In genomic region chr17:11858772-11859405, GRCm38 (mm10) we compare ENCODE assay signal across 26 mouse cellular contexts.
DNase-seq lines count a peak whose midpoint lies in the region; ATAC-seq lines count a peak whose summit lies in the region.
"Had no signal": no experiment of that assay in that cellular context is flagged by ENCODE, and none has a peak within 500 bp of the region (broad histone marks: within the 10 kb centered on the region; RNA-seq: fewer than 3 reads in every experiment).

No protein-coding gene starts in this region.

- 84% methylated on average over 7 of the region's 7 CpGs for WGBS in forebrain, embryonic 14.5 days
- 90% methylated on average over 7 of the region's 7 CpGs for WGBS in forebrain, embryonic 11.5 days
- 68% methylated on average over 7 of the region's 7 CpGs for WGBS in forebrain, embryonic 16.5 days
- 88% methylated on average over 7 of the region's 7 CpGs for WGBS in forebrain, embryonic 13.5 days
- WGBS in hindbrain, embryonic 13.5 days = 86% methylated on average over 7 of the region's 7 CpGs

- H3K9ac ChIP-seq in forebrain, embryonic 14.5 days (ENCODE audit: low read length) = no peak overlapping the region
- H3K9ac ChIP-seq in forebrain, embryonic 11.5 days (ENCODE audit: low read length) = no peak overlapping the region
- H3K9ac ChIP-seq in forebrain, embryonic 16.5 days (replicated peaks; ENCODE audit: low read depth, low read length) = no peak overlapping the region
- H3K9ac ChIP-seq in forebrain, embryonic 13.5 days = no peak overlapping the region
- no peak overlapping the region for H3K9ac ChIP-seq in hindbrain, embryonic 13.5 days
- H3K9ac ChIP-seq: embryonic facial prominence, embryonic 13.5 days; embryonic facial prominence, embryonic 15.5 days had no signal

- no peaks in the 10 kb centered on the region for H3K36me3 ChIP-seq in forebrain, embryonic 14.5 days (ENCODE audit: control insufficient read depth, insufficient read depth, low read length)
- H3K36me3 ChIP-seq in forebrain, embryonic 11.5 days (ENCODE audit: control insufficient read depth, insufficient read depth, low read length) = no peaks in the 10 kb centered on the region
- no peaks in the 10 kb centered on the region for H3K36me3 ChIP-seq in forebrain, embryonic 16.5 days (ENCODE audit: control insufficient read depth, insufficient read depth)
- no peaks in the 10 kb centered on the region for H3K36me3 ChIP-seq in forebrain, embryonic 13.5 days (ENCODE audit: poor library complexity, severe bottlenecking)
- no peaks in the 10 kb centered on the region for H3K36me3 ChIP-seq in hindbrain, embryonic 13.5 days
- H3K36me3 ChIP-seq: embryonic facial prominence, embryonic 13.5 days; embryonic facial prominence, embryonic 15.5 days; G1E had no signal

- no peak overlapping the region for H3K4me3 ChIP-seq in forebrain, embryonic 14.5 days (ENCODE audit: low read depth, low read length)
- H3K4me3 ChIP-seq in forebrain, embryonic 11.5 days (ENCODE audit: low read depth, low read length) = no peak overlapping the region
- no peak overlapping the region for H3K4me3 ChIP-seq in forebrain, embryonic 16.5 days (replicated peaks; ENCODE audit: low read length)
- H3K4me3 ChIP-seq in forebrain, embryonic 13.5 days = no peak overlapping the region
- no peak overlapping the region for H3K4me3 ChIP-seq in hindbrain, embryonic 13.5 days
- H3K4me3 ChIP-seq: embryonic facial prominence, embryonic 13.5 days; embryonic facial prominence, embryonic 15.5 days; erythroblast, embryonic 14.5 days; gastrocnemius, adult 2 months had no signal

- no peak overlapping the region for H3K4me2 ChIP-seq in forebrain, embryonic 14.5 days (ENCODE audit: low read length)
- no peak overlapping the region for H3K4me2 ChIP-seq in forebrain, embryonic 11.5 days (ENCODE audit: low read depth, low read length, severe bottlenecking)
- H3K4me2 ChIP-seq in forebrain, embryonic 16.5 days (ENCODE audit: low read length) = no peak overlapping the region
- no peak overlapping the region for H3K4me2 ChIP-seq in forebrain, embryonic 13.5 days
- no peak overlapping the region for H3K4me2 ChIP-seq in hindbrain, embryonic 13.5 days
- H3K4me2 ChIP-seq: embryonic facial prominence, embryonic 13.5 days; embryonic facial prominence, embryonic 15.5 days had no signal

- ATAC-seq in forebrain, embryonic 14.5 days = no peak
- ATAC-seq in forebrain, embryonic 11.5 days (replicated peaks; ENCODE audit: low FRiP score) = no peak
- peak; percentile 84 for ATAC-seq in forebrain, embryonic 16.5 days
- ATAC-seq in forebrain, embryonic 13.5 days = no peak; the same call in 1 of the 2 replicates
- ATAC-seq in frontal cortex, adult (ENCODE audit: low TSS enrichment) = peak; percentile 34
- ATAC-seq in hindbrain, embryonic 13.5 days (ENCODE audit: low FRiP score) = no peak
- ATAC-seq: activated CD4-positive, CD25-positive, alpha-beta regulatory T cell, adult 4 months; CD4-positive, CD25-positive, alpha-beta regulatory T cell, adult 4 months; Patski had no signal

- no peaks in the 10 kb centered on the region for H3K9me3 ChIP-seq in forebrain, embryonic 14.5 days (replicated peaks; ENCODE audit: control insufficient read depth, low read length)
- no peaks in the 10 kb centered on the region for H3K9me3 ChIP-seq in forebrain, embryonic 11.5 days (ENCODE audit: control insufficient read depth, low read length)
- H3K9me3 ChIP-seq in forebrain, embryonic 16.5 days (ENCODE audit: control insufficient read depth, low read length) = no peaks in the 10 kb centered on the region
- no peaks in the 10 kb centered on the region for H3K9me3 ChIP-seq in forebrain, embryonic 13.5 days (replicated peaks)
- no peaks in the 10 kb centered on the region for H3K9me3 ChIP-seq in hindbrain, embryonic 13.5 days
- H3K9me3 ChIP-seq: embryonic facial prominence, embryonic 13.5 days; embryonic facial prominence, embryonic 15.5 days; G1E had no signal

- H3K27me3 ChIP-seq in forebrain, embryonic 14.5 days (replicated peaks; ENCODE audit: control insufficient read depth, insufficient read depth, low read length) = no peaks in the 10 kb centered on the region
- H3K27me3 ChIP-seq in forebrain, embryonic 11.5 days (ENCODE audit: control insufficient read depth, insufficient read depth, low read length) = no peaks in the 10 kb centered on the region
- no peaks in the 10 kb centered on the region for H3K27me3 ChIP-seq in forebrain, embryonic 16.5 days (replicated peaks; ENCODE audit: control insufficient read depth, insufficient read depth, low read length)
- no peaks in the 10 kb centered on the region for H3K27me3 ChIP-seq in forebrain, embryonic 13.5 days
- H3K27me3 ChIP-seq in hindbrain, embryonic 13.5 days = no peaks in the 10 kb centered on the region
- H3K27me3 ChIP-seq: embryonic facial prominence, embryonic 13.5 days; embryonic facial prominence, embryonic 15.5 days; Patski had no signal

- H3K4me1 ChIP-seq in forebrain, embryonic 14.5 days (ENCODE audit: control insufficient read depth, insufficient read depth, low read length) = no peaks in the 10 kb centered on the region
- H3K4me1 ChIP-seq in forebrain, embryonic 11.5 days (replicated peaks; ENCODE audit: control insufficient read depth, insufficient read depth, low read length) = no peaks in the 10 kb centered on the region
- H3K4me1 ChIP-seq in forebrain, embryonic 16.5 days (replicated peaks; ENCODE audit: control insufficient read depth, insufficient read depth, low read length) = no peaks in the 10 kb centered on the region
- no peaks in the 10 kb centered on the region for H3K4me1 ChIP-seq in forebrain, embryonic 13.5 days
- no peaks in the 10 kb centered on the region for H3K4me1 ChIP-seq in hindbrain, embryonic 13.5 days (replicated peaks)
- H3K4me1 ChIP-seq: embryonic facial prominence, embryonic 15.5 days had no signal

- DNase-seq in forebrain, embryonic 14.5 days (ENCODE audit: low spot score) = peak; percentile 49
- DNase-seq in forebrain, embryonic 11.5 days (ENCODE audit: low spot score) = no peak
- no peak for DNase-seq in frontal cortex, postnatal 10 days (ENCODE audit: low spot score in 2 of 2)
- peak; percentile 49 for DNase-seq in brain, embryonic 18.5 days (ENCODE audit: low read depth, low spot score)
- DNase-seq: adrenal gland, adult 8-10 months; adrenal gland, postnatal 14 days; adrenal gland, postnatal 36 days; B cell, adult 2 months; cerebellum, adult 11 months; cerebellum, adult 18-20 months; cerebellum, adult 8-10 months; cerebellum, adult 9-11 months; cerebellum, postnatal 14 days; cerebellum, postnatal 36 days; gastrocnemius, adult 2 months had no signal

- H3K27ac ChIP-seq in forebrain, embryonic 14.5 days (ENCODE audit: low read depth, low read length) = no peak overlapping the region
- no peak overlapping the region for H3K27ac ChIP-seq in forebrain, embryonic 11.5 days (ENCODE audit: low read depth, low read length)
- H3K27ac ChIP-seq in forebrain, embryonic 16.5 days (ENCODE audit: low read length) = no peak overlapping the region; the same call in 1 of the 2 replicates
- no peak overlapping the region for H3K27ac ChIP-seq in forebrain, embryonic 13.5 days
- no peak overlapping the region for H3K27ac ChIP-seq in hindbrain, embryonic 13.5 days
- H3K27ac ChIP-seq: embryonic facial prominence, embryonic 13.5 days; embryonic facial prominence, embryonic 15.5 days; gastrocnemius, adult 2 months had no signal

Comparison
In these comparisons a context has a peak if more than half of its experiments do, and no peak if none do; other contexts are left out.
1. ATAC-seq: peak in forebrain, embryonic 16.5 days (single experiment) and frontal cortex, adult (single experiment); none in forebrain, embryonic 14.5 days (single experiment), forebrain, embryonic 11.5 days (single experiment), forebrain, embryonic 13.5 days (single experiment) and hindbrain, embryonic 13.5 days (single experiment).
2. DNase-seq: peak in forebrain, embryonic 14.5 days (single experiment) and brain, embryonic 18.5 days (single experiment); none in forebrain, embryonic 11.5 days (single experiment) and frontal cortex, postnatal 10 days (0 of 2).